Mouse (Mus musculus) MEL (cell line): ENCODE results near the gene Chmp1a. TPM values are rescaled to one million over a fixed set of nuclear protein-coding genes. Genes with fewer than 3 reads are reported as not detected.

ENCODE experiments used
- DNase-seq: peaks from one replicate; pipeline ENCODE4 v3.0.0; 2011; ENCODE audit warnings: low read depth, low spot score
- H3K27ac ChIP-seq: 2 replicates; pipeline ENCODE4 v1.5.1; 2012; ENCODE audit warnings: low read depth, mild to moderate bottlenecking, control low read depth, low read length, moderate library complexity; ENCODE audit not compliant: control insufficient read depth
- H3K27me3 ChIP-seq, 2 experiments: fragments of 150-350 bp in 1 of 2; sonication (generic) in 1 of 2; 2 replicates each; pipeline ENCODE4 v1.6.1; 2012; ENCODE audit warnings: low read length in 2 of 2, mild to moderate bottlenecking in 2 of 2, improper control_type of control experiment in 1 of 2, moderate library complexity in 1 of 2; ENCODE audit not compliant: insufficient read depth in 2 of 2, control insufficient read depth in 1 of 2
- H3K36me3 ChIP-seq, 2 experiments: 2 replicates each; pipeline ENCODE4 v1.6.1; 2012 to 2014; ENCODE audit warnings: low read length in 2 of 2, improper control_type of control experiment in 1 of 2, inconsistent platforms in 1 of 2, mild to moderate bottlenecking in 1 of 2; ENCODE audit not compliant: insufficient read depth in 2 of 2, control insufficient read depth in 1 of 2
- H3K4me1 ChIP-seq, 2 experiments: fragments of 150-350 bp in 1 of 2; sonication (generic) in 1 of 2; 2 replicates each; pipeline ENCODE4 v1.6.1; 2012; ENCODE audit warnings: low read length in 2 of 2, improper control_type of control experiment in 1 of 2, mild to moderate bottlenecking in 1 of 2; ENCODE audit not compliant: insufficient read depth in 2 of 2, control insufficient read depth in 1 of 2
- H3K4me3 ChIP-seq, 2 experiments: fragments of 150-350 bp in 1 of 2; sonication (generic) in 1 of 2; 2 replicates each; pipeline ENCODE4 v1.5.1; 2012; ENCODE audit warnings: low read depth in 2 of 2, low read length in 2 of 2, mild to moderate bottlenecking in 2 of 2, moderate library complexity in 2 of 2, control low read depth in 1 of 2, improper control_type of control experiment in 1 of 2; ENCODE audit not compliant: control insufficient read depth in 1 of 2, insufficient read depth in 1 of 2
- H3K79me2 ChIP-seq: 2 replicates; pipeline ENCODE4 v1.6.1; 2012; ENCODE audit warnings: mild to moderate bottlenecking, low read length, moderate library complexity; ENCODE audit not compliant: control insufficient read depth, poor library complexity, insufficient read depth
- H3K9ac ChIP-seq: 2 replicates; pipeline ENCODE4 v1.6.1; 2012; ENCODE audit warnings: low read depth, mild to moderate bottlenecking, control low read depth, low read length, moderate library complexity; ENCODE audit not compliant: control insufficient read depth, poor library complexity, severe bottlenecking
- H3K9me3 ChIP-seq: fragments of 150-350 bp; sonication (generic); replicated peaks from 2 replicates; pipeline ENCODE4 v1.6.1; 2012; ENCODE audit warnings: mild to moderate bottlenecking, low read length, improper control_type of control experiment, moderate library complexity; ENCODE audit not compliant: insufficient read depth
- CHD1 ChIP-seq: IDR thresholded peaks from 2 replicates; pipeline ENCODE4 v1.6.1; 2012; ENCODE audit warnings: low read depth, mild to moderate bottlenecking, inconsistent platforms, low read length, improper control_type of control experiment
- CTCF ChIP-seq, 3 experiments: IDR thresholded peaks in 2 of 3; conservative IDR thresholded peaks in 1 of 3; 2 replicates each; pipeline ENCODE4 v1.5.1; 2011 to 2012; ENCODE audit warnings: low read length in 3 of 3, low read depth in 2 of 3, mild to moderate bottlenecking in 2 of 3, improper control_type of control experiment in 1 of 3, inconsistent platforms in 1 of 3, mixed read lengths in 1 of 3, moderate library complexity in 1 of 3; ENCODE audit not compliant: control insufficient read depth in 1 of 3, insufficient read depth in 1 of 3, poor library complexity in 1 of 3, severe bottlenecking in 1 of 3
- EP300 ChIP-seq, 2 experiments: IDR thresholded peaks; 2 replicates each; pipeline ENCODE4 v1.6.1; 2011; ENCODE audit warnings: improper control_type of control experiment in 2 of 2, low read length in 2 of 2, low read depth in 1 of 2, mild to moderate bottlenecking in 1 of 2
- GABPA ChIP-seq: IDR thresholded peaks from 2 replicates; pipeline ENCODE4 v1.6.1; 2012; ENCODE audit warnings: low read depth, mild to moderate bottlenecking, inconsistent platforms, low read length, improper control_type of control experiment, moderate library complexity
- KAT2A ChIP-seq: conservative IDR thresholded peaks from 2 replicates; pipeline ENCODE4 v1.6.1; 2012; ENCODE audit warnings: low read depth, low read length, improper control_type of control experiment, inconsistent platforms
- MXI1 ChIP-seq: IDR thresholded peaks from 2 replicates; pipeline ENCODE4 v1.6.1; 2011; ENCODE audit warnings: mild to moderate bottlenecking, low read depth, low read length, improper control_type of control experiment
- MYB ChIP-seq: IDR thresholded peaks from 2 replicates; pipeline ENCODE4 v1.6.1; 2011; ENCODE audit warnings: mild to moderate bottlenecking, low read depth, low read length, improper control_type of control experiment
- RAD21 ChIP-seq: IDR thresholded peaks from 2 replicates; pipeline ENCODE4 v1.6.1; 2011; ENCODE audit warnings: mild to moderate bottlenecking, low read depth, low read length, improper control_type of control experiment
- SIN3A ChIP-seq: IDR thresholded peaks from 2 replicates; pipeline ENCODE4 v1.6.1; 2012; ENCODE audit warnings: low read length, improper control_type of control experiment, inconsistent platforms
- SMC3 ChIP-seq: IDR thresholded peaks from 2 replicates; pipeline ENCODE4 v1.6.1; 2011; ENCODE audit warnings: low read depth, low read length, improper control_type of control experiment
- TCF12 ChIP-seq: IDR thresholded peaks from 2 replicates; pipeline ENCODE4 v1.6.1; 2014; ENCODE audit warnings: low read depth, mild to moderate bottlenecking, inconsistent platforms, low read length, improper control_type of control experiment, moderate library complexity
- USF2 ChIP-seq, 2 experiments: IDR thresholded peaks; 2 replicates each; pipeline ENCODE4 v1.6.1; 2011 to 2012; ENCODE audit warnings: improper control_type of control experiment in 2 of 2, low read length in 2 of 2, borderline replicate concordance in 1 of 2, inconsistent platforms in 1 of 2, low read depth in 1 of 2, mild to moderate bottlenecking in 1 of 2; ENCODE audit not compliant: insufficient read depth in 1 of 2
- ZC3H11A ChIP-seq: IDR thresholded peaks from 2 replicates; pipeline ENCODE4 v1.6.1; 2012; ENCODE audit warnings: low read depth, mild to moderate bottlenecking, inconsistent platforms, low read length, improper control_type of control experiment
- ZKSCAN1 ChIP-seq: IDR thresholded peaks from 2 replicates; pipeline ENCODE4 v1.6.1; 2012; ENCODE audit warnings: low read depth, mild to moderate bottlenecking, inconsistent platforms, low read length, improper control_type of control experiment, moderate library complexity
- ZNF384 ChIP-seq: IDR thresholded peaks from 2 replicates; pipeline ENCODE4 v1.6.1; 2012; ENCODE audit warnings: low read depth, mild to moderate bottlenecking, inconsistent platforms, low read length, improper control_type of control experiment
- polyA plus RNA-seq, 2 experiments: library from polyadenylated mRNA; stranded (reverse) in 1 of 2; unstranded in 1 of 2; fragments of >175 nt in 1 of 2; fragments of >200 nt in 1 of 2; gene quantifications; 2 replicates each; pipeline versions ENCODE4 v1.2.1 to v1.2.4; 2012; ENCODE audit warnings: low replicate concordance in 2 of 2, low read depth in 1 of 2; ENCODE audit not compliant: insufficient read length in 2 of 2, insufficient read depth in 1 of 2, missing spikeins in 1 of 2
- total RNA-seq: library from RNA; depleted of rRNA; stranded (reverse); fragments of 300-350 nt; gene quantifications from 2 replicates; pipeline ENCODE4 v1.2.3, GENCODE M21; 2012

Gene Chmp1a
- total and polyA plus RNA-seq, 3 experiments = 80.5 to 85.7 TPM; not detected in 1

DNA sequence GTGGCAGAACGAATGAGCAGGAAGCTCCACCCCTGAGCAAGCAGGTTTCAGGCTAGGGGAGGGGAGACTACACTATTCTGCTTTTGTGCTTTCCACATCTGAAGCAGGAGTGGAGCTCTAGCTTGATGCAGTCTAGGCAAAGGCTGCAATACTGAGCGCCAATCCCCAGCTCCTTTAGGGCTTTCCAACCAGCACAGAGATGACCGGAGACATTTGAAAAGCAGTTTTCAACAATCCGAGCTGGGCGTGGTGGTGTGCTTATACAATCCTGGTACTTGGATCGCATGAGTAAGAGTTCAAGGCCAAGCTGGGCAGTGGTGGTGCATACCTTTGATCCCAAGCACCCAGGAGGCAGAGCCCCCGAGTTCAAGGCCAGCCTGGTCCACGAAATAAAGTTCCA is 20.7 kb downstream of the Chmp1a start:
- H3K4me3 ChIP-seq = no peak overlapping the region
- peak; percentile 23 for DNase-seq
- H3K4me1 ChIP-seq = peaks cover 0 to 25% of the 10 kb centered on the region in 2 experiments; a peak in 2 of 4 replicates
- no peak overlapping the region for H3K9ac ChIP-seq
- H3K79me2 ChIP-seq = no peaks in the 10 kb centered on the region
- no peaks in the 10 kb centered on the region for H3K9me3 ChIP-seq
- H3K27ac ChIP-seq = no peak overlapping the region
- peaks cover 0 to 11% of the 10 kb centered on the region in 2 experiments; a peak in 2 of 4 replicates for H3K36me3 ChIP-seq
- H3K27me3 ChIP-seq = no peaks in the 10 kb centered on the region
- no peak for TF ChIP-seq ZKSCAN1
- TF ChIP-seq RAD21 = no peak
- no peak for TF ChIP-seq CTCF (IDR thresholded peaks at IDR 0.05 in 2 of 3, conservative IDR thresholded peaks at IDR 0.05 in 1 of 3; ENCODE audit: control insufficient read depth in 1 of 3, insufficient read depth in 1 of 3, low read depth in 2 of 3, low read length in 3 of 3, poor library complexity in 1 of 3, severe bottlenecking in 1 of 3)
- TF ChIP-seq GABPA = no peak
- no peak for TF ChIP-seq EP300 (IDR thresholded peaks at IDR 0.05; ENCODE audit: low read depth in 1 of 2, low read length in 2 of 2)
- no peak for TF ChIP-seq KAT2A
- no peak for TF ChIP-seq MXI1

GRCm38 (mm10) chr8:123190678-123191077 is 21.9 kb downstream of the Chmp1a start:
- peak; percentile 88 for DNase-seq
- TF ChIP-seq CTCF (IDR thresholded peaks at IDR 0.05 in 2 of 3, conservative IDR thresholded peaks at IDR 0.05 in 1 of 3; ENCODE audit: control insufficient read depth in 1 of 3, insufficient read depth in 1 of 3, low read depth in 2 of 3, low read length in 3 of 3, poor library complexity in 1 of 3, severe bottlenecking in 1 of 3) (peak; percentile 49 to 82 (median 70)), MXI1 (peak; percentile 61), ZC3H11A (peak; percentile 53), ZNF384 (peak; percentile 96), SIN3A (peak; percentile 59), MYB (no peak), SMC3 (peak; percentile 70), USF2 (IDR thresholded peaks at IDR 0.05; ENCODE audit: borderline replicate concordance in 1 of 2, insufficient read depth in 1 of 2, low read depth in 1 of 2, low read length in 2 of 2) (no peak), TCF12 (no peak), RAD21 (peak; percentile 51), CHD1 (no peak)
- Histone ChIP-seq H3K27me3 (no peaks in the 10 kb centered on the region), H3K9ac (peak overlapping the region; percentile 32), H3K9me3 (no peaks in the 10 kb centered on the region), H3K36me3 (peaks cover 0 to 11% of the 10 kb centered on the region in 2 experiments; a peak in 2 of 4 replicates), H3K4me3 (peak overlapping the region; percentile 41 to 43), H3K79me2 (no peaks in the 10 kb centered on the region), H3K4me1 (peaks cover 0 to 25% of the 10 kb centered on the region in 2 experiments; a peak in 2 of 4 replicates), H3K27ac (no peak overlapping the region)
